Mouse (Mus musculus) C2C12 (cell line): ENCODE results near the gene Romo1. TPM values are rescaled to one million over a fixed set of nuclear protein-coding genes. Genes with fewer than 3 reads are reported as not detected.
"Not testable (repeated sequence)": the region's sequence is repeated elsewhere in the genome, so short reads cannot be mapped to it uniquely, and the experiment has no call there.

Experiments
- H3K27me3 ChIP-seq: one replicate; pipeline ENCODE4 v1.6.1; 2011; ENCODE audit not compliant: control insufficient read depth, insufficient read depth, insufficient read length
- H3K36me3 ChIP-seq: one replicate; pipeline ENCODE4 v1.6.1; 2011; ENCODE audit not compliant: control insufficient read depth, insufficient read depth
- H3K4me3 ChIP-seq: one replicate; pipeline ENCODE4 v1.5.1; 2011; ENCODE audit warnings: mild to moderate bottlenecking, control low read depth; ENCODE audit not compliant: poor library complexity, insufficient read depth, severe bottlenecking
- H3K79me2 ChIP-seq: one replicate; pipeline ENCODE4 v1.6.1; 2011; ENCODE audit not compliant: control insufficient read depth, insufficient read depth
- H3K79me3 ChIP-seq: one replicate; pipeline ENCODE4 v1.6.1; 2011; ENCODE audit warnings: low read depth, control low read depth
- H3ac ChIP-seq: one replicate; pipeline ENCODE3; 2011; ENCODE audit warnings: low read depth; ENCODE audit not compliant: control insufficient read depth, insufficient read length
- CEBPB ChIP-seq: IDR thresholded peaks from one replicate; pipeline ENCODE4 v1.6.1; 2011; ENCODE audit warnings: low read depth, mild to moderate bottlenecking, control low read depth, moderate library complexity
- CTCF ChIP-seq: IDR thresholded peaks from one replicate; pipeline ENCODE4 v1.5.1; 2011; ENCODE audit not compliant: control insufficient read depth, insufficient read depth, insufficient read length
- FOSL1 ChIP-seq: IDR thresholded peaks from one replicate; pipeline ENCODE4 v1.8.0; 2011; ENCODE audit warnings: mild to moderate bottlenecking, low read length; ENCODE audit not compliant: poor library complexity, insufficient read depth, severe bottlenecking
- MAX ChIP-seq: IDR thresholded peaks from one replicate; pipeline ENCODE4 v1.6.1; 2011; ENCODE audit warnings: mild to moderate bottlenecking, control low read depth
- MYOD1 ChIP-seq: IDR thresholded peaks from one replicate; pipeline ENCODE4 v1.6.1; 2011; ENCODE audit warnings: low read depth; ENCODE audit not compliant: control insufficient read depth, insufficient read length
- MYOG ChIP-seq: IDR thresholded peaks from one replicate; pipeline ENCODE4 v1.6.1; 2011; ENCODE audit not compliant: control insufficient read depth, insufficient read length; ENCODE audit errors: extremely low read depth
- USF1 ChIP-seq: IDR thresholded peaks from one replicate; pipeline ENCODE4 v1.6.1; 2011; ENCODE audit warnings: low read depth, mild to moderate bottlenecking, control low read depth, moderate library complexity
- polyA plus RNA-seq: library from polyadenylated mRNA; unstranded; fragments of >200 nt; fragmentation: generic; extraction: Trizol; gene quantifications from one replicate; pipeline ENCODE4 v1.2.1, GENCODE M21; 2012; ENCODE audit warnings: missing spikeins

Gene Romo1
- polyA plus RNA-seq, 1 experiment, result 287 TPM

GRCm38 (mm10) chr2:156180824-156181590, 37.2 kb downstream of the Romo1 start:
- Histone ChIP-seq H3K4me3 (peak overlapping the region; percentile 99), H3K36me3 (peaks cover 32% of the 10 kb centered on the region), H3K79me2 (peaks cover 40% of the 10 kb centered on the region), H3K79me3 (peaks cover 34% of the 10 kb centered on the region), H3ac (peak overlapping the region; percentile 43), H3K27me3 (no peaks in the 10 kb centered on the region)
- TF ChIP-seq CTCF (no peak), MYOG (no peak), FOSL1 (no peak), MYOD1 (no peak), CEBPB (no peak), MAX (no peak), USF1 (no peak)

- Histone ChIP-seq H3K36me3 (peaks cover 26% of the 10 kb centered on the region), H3K79me2 (peaks cover 35% of the 10 kb centered on the region), H3ac (peak overlapping the region; percentile 21), H3K79me3 (peaks cover 28% of the 10 kb centered on the region), H3K4me3 (no peak overlapping the region), H3K27me3 (no peaks in the 10 kb centered on the region)
- TF ChIP-seq MAX (no peak), USF1 (no peak), CTCF (no peak), MYOG (no peak), MYOD1 (no peak), FOSL1 (no peak), CEBPB (no peak)
Observed at GRCm38 (mm10) chr2:156181592-156181991, 37.8 kb downstream of the Romo1 start.

GRCm38 (mm10) chr2:156189241-156189640, 45.4 kb downstream of the Romo1 start:
- H3ac ChIP-seq, H3K4me3 ChIP-seq, H3K79me2 ChIP-seq, H3K36me3 ChIP-seq, H3K27me3 ChIP-seq, H3K79me3 ChIP-seq: not testable (repeated sequence)

GRCm38 (mm10) chr2:156190004-156190896, 46.4 kb downstream of the Romo1 start:
- Histone ChIP-seq H3K27me3 (no peaks in the 10 kb centered on the region), H3K36me3 (no peaks in the 10 kb centered on the region), H3ac (no peak overlapping the region), H3K79me2 (no peaks in the 10 kb centered on the region), H3K4me3 (no peak overlapping the region), H3K79me3 (no peaks in the 10 kb centered on the region)
- no peak for TF ChIP-seq MYOD1
- no peak for TF ChIP-seq MAX
- TF ChIP-seq FOSL1, result no peak
- no peak for TF ChIP-seq CEBPB
- TF ChIP-seq CTCF, result no peak
- TF ChIP-seq MYOG, result no peak
- no peak for TF ChIP-seq USF1

- no peaks in the 10 kb centered on the region for H3K79me2 ChIP-seq
- H3K79me3 ChIP-seq, result no peaks in the 10 kb centered on the region
- TF ChIP-seq MYOG (no peak), MAX (no peak), USF1 (no peak), CEBPB (no peak), CTCF (no peak), FOSL1 (no peak), MYOD1 (no peak)
- H3K4me3 ChIP-seq, result no peak overlapping the region
- H3K27me3 ChIP-seq, result no peaks in the 10 kb centered on the region
- H3ac ChIP-seq, result no peak overlapping the region
- no peaks in the 10 kb centered on the region for H3K36me3 ChIP-seq
Observed at GRCm38 (mm10) chr2:156191540-156191939, 47.7 kb downstream of the Romo1 start.
